Mouse (Mus musculus) CH12.LX (cell line): Measurements from ENCODE around the gene Ica1. TPM values are rescaled to one million over a fixed set of nuclear protein-coding genes. Genes with fewer than 3 reads are reported as not detected.

Experiments
- DNase-seq: peaks from one replicate; pipeline ENCODE4 v3.0.0-alpha.2; 2013; ENCODE audit errors: extremely low read depth
- H3K27ac ChIP-seq: 2 replicates; pipeline ENCODE4 v1.5.1; 2012; ENCODE audit warnings: low read depth, mild to moderate bottlenecking, control low read depth, moderate library complexity; ENCODE audit not compliant: insufficient read depth
- H3K27me3 ChIP-seq: replicated peaks from 2 replicates; pipeline ENCODE3; 2012; ENCODE audit warnings: inconsistent platforms
- H3K36me3 ChIP-seq, 2 experiments: replicated peaks in 1 of 2; 2 replicates each; pipeline versions ENCODE3 to v1.6.1; 2012; ENCODE audit warnings: inconsistent platforms in 1 of 2, low read length in 1 of 2, mild to moderate bottlenecking in 1 of 2, mixed read lengths in 1 of 2, moderate library complexity in 1 of 2; ENCODE audit not compliant: control insufficient read depth in 1 of 2, insufficient read depth in 1 of 2
- H3K4me1 ChIP-seq, 2 experiments: 2 replicates each; pipeline ENCODE4 v1.6.1; 2012; ENCODE audit warnings: inconsistent platforms in 1 of 2, moderate library complexity in 1 of 2; ENCODE audit not compliant: insufficient read depth in 2 of 2, control insufficient read depth in 1 of 2
- H3K4me2 ChIP-seq: 2 replicates; pipeline ENCODE4 v1.6.1; 2012; ENCODE audit warnings: low read depth, mild to moderate bottlenecking, control low read depth; ENCODE audit not compliant: poor library complexity, insufficient read depth, severe bottlenecking
- H3K4me3 ChIP-seq, 3 experiments: fragments of 150-350 bp in 1 of 3; sonication (generic) in 1 of 3; replicated peaks in 1 of 3; 2 replicates each; pipeline versions ENCODE3 to v1.5.1; 2011 to 2012; ENCODE audit warnings: low read depth in 2 of 3, low read length in 2 of 3, mild to moderate bottlenecking in 2 of 3, moderate library complexity in 2 of 3, control low read depth in 1 of 3, improper control_type of control experiment in 1 of 3, inconsistent platforms in 1 of 3, mixed read lengths in 1 of 3; ENCODE audit not compliant: poor library complexity in 1 of 3
- H3K79me2 ChIP-seq: replicated peaks from 2 replicates; pipeline ENCODE4 v1.6.1; 2012; ENCODE audit warnings: mild to moderate bottlenecking, moderate library complexity; ENCODE audit not compliant: control insufficient read depth, poor library complexity, insufficient read depth, severe bottlenecking; ENCODE audit errors: extremely low read depth
- H3K9ac ChIP-seq: 2 replicates; pipeline ENCODE4 v1.6.1; 2012; ENCODE audit warnings: low read depth, mild to moderate bottlenecking, control low read depth, moderate library complexity; ENCODE audit not compliant: insufficient read depth
- H3K9me3 ChIP-seq: replicated peaks from 2 replicates; pipeline ENCODE3; 2012; ENCODE audit warnings: low read length, inconsistent platforms, mixed read lengths
- CHD2 ChIP-seq: IDR thresholded peaks from 2 replicates; pipeline ENCODE4 v1.6.1; 2011; ENCODE audit warnings: low read length, improper control_type of control experiment
- CTCF ChIP-seq, 2 experiments: IDR thresholded peaks in 1 of 2; conservative IDR thresholded peaks in 1 of 2; 2 replicates each; pipeline ENCODE4 v1.5.1; 2011 to 2012; ENCODE audit warnings: low read depth in 2 of 2, low read length in 2 of 2, improper control_type of control experiment in 1 of 2, inconsistent platforms in 1 of 2, mild to moderate bottlenecking in 1 of 2, moderate library complexity in 1 of 2
- HCFC1 ChIP-seq: IDR thresholded peaks from 2 replicates; pipeline ENCODE4 v1.6.1; 2012; ENCODE audit warnings: low read depth, mild to moderate bottlenecking, inconsistent platforms, low read length, improper control_type of control experiment
- JUN ChIP-seq: IDR thresholded peaks from 2 replicates; pipeline ENCODE4 v1.6.1; 2011; ENCODE audit warnings: low read depth, mild to moderate bottlenecking, low read length, improper control_type of control experiment, moderate library complexity; ENCODE audit not compliant: insufficient read depth
- JUND ChIP-seq: conservative IDR thresholded peaks from 2 replicates; pipeline ENCODE4 v1.6.1; 2011; ENCODE audit warnings: low read depth, low read length, improper control_type of control experiment
- KAT2A ChIP-seq: IDR thresholded peaks from 2 replicates; pipeline ENCODE4 v1.6.1; 2012; ENCODE audit warnings: low read length, improper control_type of control experiment, inconsistent platforms; ENCODE audit not compliant: insufficient replicate concordance
- MAX ChIP-seq: IDR thresholded peaks from 2 replicates; pipeline ENCODE4 v1.6.1; 2011; ENCODE audit warnings: low read length, improper control_type of control experiment
- MAZ ChIP-seq: IDR thresholded peaks from 2 replicates; pipeline ENCODE4 v1.6.1; 2012; ENCODE audit warnings: low read depth, mild to moderate bottlenecking, inconsistent platforms, low read length, improper control_type of control experiment, moderate library complexity
- MXI1 ChIP-seq: IDR thresholded peaks from 2 replicates; pipeline ENCODE4 v1.6.1; 2011; ENCODE audit warnings: mild to moderate bottlenecking, low read depth, low read length, improper control_type of control experiment
- MYC ChIP-seq: IDR thresholded peaks from 2 replicates; pipeline ENCODE4 v1.6.1; 2011; ENCODE audit warnings: low read depth, mild to moderate bottlenecking, improper control_type of control experiment, low read length
- NELFE ChIP-seq: IDR thresholded peaks from 2 replicates; pipeline ENCODE4 v1.6.1; 2011; ENCODE audit warnings: low read depth, low read length, improper control_type of control experiment
- NRF1 ChIP-seq: IDR thresholded peaks from 2 replicates; pipeline ENCODE4 v1.6.1; 2014; ENCODE audit warnings: low read depth, mild to moderate bottlenecking, inconsistent platforms, low read length, improper control_type of control experiment, moderate library complexity
- POLR2A ChIP-seq: IDR thresholded peaks from 2 replicates; pipeline ENCODE4 v1.6.1; 2011; ENCODE audit warnings: low read depth, mild to moderate bottlenecking, improper control_type of control experiment, low read length
- POLR2AphosphoS2 ChIP-seq: IDR thresholded peaks from 2 replicates; pipeline ENCODE4 v1.6.1; 2011; ENCODE audit warnings: low read depth, low read length, improper control_type of control experiment
- RAD21 ChIP-seq: IDR thresholded peaks from 2 replicates; pipeline ENCODE4 v1.6.1; 2011; ENCODE audit warnings: low read depth, mild to moderate bottlenecking, low read length, improper control_type of control experiment, moderate library complexity
- RCOR1 ChIP-seq: conservative IDR thresholded peaks from 2 replicates; pipeline ENCODE4 v1.6.1; 2012; ENCODE audit warnings: low read depth, mild to moderate bottlenecking, inconsistent platforms, low read length, improper control_type of control experiment
- SIN3A ChIP-seq: IDR thresholded peaks from 2 replicates; pipeline ENCODE4 v1.6.1; 2012; ENCODE audit warnings: low read length, improper control_type of control experiment, inconsistent platforms
- SMC3 ChIP-seq: IDR thresholded peaks from 2 replicates; pipeline ENCODE4 v1.6.1; 2011; ENCODE audit warnings: low read depth, low read length, improper control_type of control experiment
- TBP ChIP-seq: conservative IDR thresholded peaks from 2 replicates; pipeline ENCODE4 v1.6.1; 2011; ENCODE audit warnings: low read depth, low read length, improper control_type of control experiment
- USF2 ChIP-seq: conservative IDR thresholded peaks from 2 replicates; pipeline ENCODE4 v1.6.1; 2011; ENCODE audit warnings: low read depth, low read length, improper control_type of control experiment
- ZKSCAN1 ChIP-seq: IDR thresholded peaks from 2 replicates; pipeline ENCODE4 v1.6.1; 2012; ENCODE audit warnings: low read depth, inconsistent platforms, low read length, improper control_type of control experiment, borderline replicate concordance
- ZMIZ1 ChIP-seq: IDR thresholded peaks from 2 replicates; pipeline ENCODE4 v1.6.1; 2012; ENCODE audit warnings: low read depth, mild to moderate bottlenecking, inconsistent platforms, low read length, improper control_type of control experiment
- dilution Hi-C: fragments of 300-500 bp; cut with MboI; formaldehyde crosslinking; loops from 2 replicates; pipeline ENCODE4 v1.14.3; 2020; ENCODE audit warnings: low sequenced_read_pairs; ENCODE audit not compliant: extremely low pct_unique_long_range_greater_than_20kb, extremely low pct_ligation_motif_present
- in situ Hi-C: fragments of 300-500 bp; cut with MboI; formaldehyde crosslinking; loops from 3 replicates; pipeline ENCODE4 v1.14.3; 2019; ENCODE audit warnings: low sequenced_read_pairs, low pct_ligation_motif_present, low pct_unique_long_range_greater_than_20kb, mixed read lengths
- polyA plus RNA-seq: library from polyadenylated mRNA; unstranded; fragments of >175 nt; gene quantifications from 2 replicates; pipeline ENCODE4 v1.2.1, GENCODE M21; 2012; ENCODE audit warnings: low read depth; ENCODE audit not compliant: insufficient read length
- total RNA-seq, 2 experiments: library from RNA; depleted of rRNA; stranded (reverse); fragments of 300-350 nt in 1 of 2; fragments of >200 nt in 1 of 2; gene quantifications; 2 replicates each; pipeline ENCODE4 v1.2.3; 2012 to 2014

Ica1 gene
- total and polyA plus RNA-seq, 3 experiments, result 0.59 TPM; not detected in 2

DNA sequence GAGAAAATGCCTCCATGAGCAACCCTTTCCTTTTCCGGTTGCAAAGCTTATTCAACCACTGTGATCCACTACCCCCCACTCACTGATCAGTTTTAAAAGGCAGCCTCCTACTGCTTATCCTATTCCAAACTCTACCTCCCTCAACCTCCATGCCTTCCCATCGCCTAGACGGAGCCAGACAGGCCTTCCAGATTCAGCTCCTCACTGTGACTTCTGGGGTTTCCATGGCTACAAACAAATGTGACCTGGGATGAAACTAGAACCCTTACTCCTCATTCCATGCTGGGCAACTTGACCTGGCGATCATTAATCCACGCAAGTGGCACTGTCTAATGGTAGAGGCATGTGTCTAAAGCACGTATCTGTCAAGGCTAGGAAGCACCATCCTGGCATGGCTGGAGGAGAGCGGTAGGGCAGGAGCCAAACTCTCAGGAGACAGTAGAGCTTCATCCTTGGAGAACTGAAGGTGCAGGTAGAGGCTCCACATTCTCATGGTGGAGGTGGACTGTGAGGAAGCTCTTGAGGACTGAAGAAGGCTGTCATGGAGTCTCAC, 149.5 kb downstream of the Ica1 start:
- Histone ChIP-seq H3K9ac (no peak overlapping the region), H3K27me3 (no peaks in the 10 kb centered on the region), H3K9me3 (no peaks in the 10 kb centered on the region), H3K79me2 (no peaks in the 10 kb centered on the region), H3K4me1 (peaks cover 8 to 36% of the 10 kb centered on the region in 2 experiments), H3K36me3 (no peaks in the 10 kb centered on the region), H3K4me3 (no peak overlapping the region), H3K27ac (no peak overlapping the region), H3K4me2 (no peak overlapping the region)
- no peak for DNase-seq
- dilution Hi-C loops, result no loop called here
- TF ChIP-seq JUN (no peak), POLR2AphosphoS2 (no peak), POLR2A (no peak), MAX (no peak), HCFC1 (no peak), USF2 (no peak), NELFE (no peak), RAD21 (no peak), MYC (no peak)
- in situ Hi-C loops, result no loop called here

DNA sequence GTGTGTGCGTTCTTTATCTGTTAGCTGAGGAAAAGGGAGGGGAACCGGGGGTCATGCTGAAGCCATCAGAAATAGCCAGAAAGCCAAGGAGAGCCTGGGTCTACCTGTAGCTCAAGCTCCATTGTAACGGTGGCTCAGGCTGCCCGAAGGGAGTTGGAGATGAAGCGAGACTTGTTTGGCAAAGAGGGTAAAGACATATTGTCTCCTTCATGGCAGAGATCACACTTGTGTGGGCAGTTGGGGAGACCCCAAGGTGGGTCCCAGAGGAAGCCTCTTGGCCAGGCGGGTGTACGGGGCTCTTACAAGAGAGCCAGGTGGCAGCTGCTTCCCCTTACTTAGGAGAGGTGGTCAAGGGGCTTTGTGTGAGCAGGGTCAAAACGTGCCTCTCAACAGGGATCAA, 150.1 kb downstream of the Ica1 start:
- Histone ChIP-seq H3K27ac (no peak overlapping the region), H3K36me3 (no peaks in the 10 kb centered on the region), H3K27me3 (no peaks in the 10 kb centered on the region), H3K9ac (no peak overlapping the region), H3K4me1 (peaks cover 8 to 38% of the 10 kb centered on the region in 2 experiments), H3K79me2 (no peaks in the 10 kb centered on the region), H3K4me2 (no peak overlapping the region)
- in situ Hi-C loops, result no loop called here
- no peak for DNase-seq
- TF ChIP-seq CTCF (conservative IDR thresholded peaks at IDR 0.05 in 1 of 2, IDR thresholded peaks at IDR 0.05 in 1 of 2; ENCODE audit: low read depth in 2 of 2, low read length in 2 of 2), result no peak
- TF ChIP-seq MAZ, result no peak
- TF ChIP-seq NRF1, result no peak
- no peak for TF ChIP-seq TBP
- no peak for TF ChIP-seq SMC3
- no peak for TF ChIP-seq ZMIZ1
- no peak for TF ChIP-seq SIN3A
- TF ChIP-seq ZKSCAN1, result no peak
- TF ChIP-seq CHD2, result no peak
- TF ChIP-seq MXI1, result no peak
- TF ChIP-seq RCOR1, result no peak
- TF ChIP-seq JUND, result no peak
- TF ChIP-seq JUN, result no peak
- TF ChIP-seq KAT2A, result no peak
- TF ChIP-seq, all 38 proteins: peak for 0
- dilution Hi-C loops, result no loop called here
- Histone ChIP-seq H3K9me3 (no peaks in the 10 kb centered on the region), H3K4me3 (no peak overlapping the region)
